In the genomic region with DNA sequence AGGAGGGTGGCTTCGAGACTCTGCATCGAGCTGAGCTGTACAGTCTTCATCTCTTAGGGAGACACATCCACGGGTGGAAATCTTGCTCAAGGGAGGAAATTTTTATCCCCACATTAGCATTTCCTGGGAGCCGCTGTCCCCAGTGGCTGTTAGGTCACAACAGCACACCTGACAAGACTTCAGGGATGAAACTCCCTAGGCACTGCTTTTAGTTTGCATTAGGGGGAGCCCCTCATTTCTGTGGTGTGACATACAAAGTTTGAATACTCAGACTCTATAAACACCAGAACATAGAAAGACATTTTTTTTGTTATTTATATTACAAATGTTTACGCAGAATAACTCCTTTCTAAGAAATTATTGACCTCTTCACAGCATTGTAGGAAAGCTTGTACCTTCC, we compare ENCODE assay signal across 43 mouse cellular contexts. TPM values are rescaled to one million over a fixed set of nuclear protein-coding genes. Genes with fewer than 3 reads are reported as not detected.
"Had no signal": no experiment of that assay in that cellular context is flagged by ENCODE, and none has a peak within 500 bp of the region (broad histone marks: within the 10 kb centered on the region; RNA-seq: fewer than 3 reads in every experiment).

No protein-coding gene starts in this region.

- H3K9me3 ChIP-seq: heart, embryonic 10.5 days; heart, embryonic 12.5 days; heart, embryonic 13.5 days; heart, embryonic 15.5 days; hindbrain, embryonic 10.5 days; hindbrain, embryonic 12.5 days; hindbrain, embryonic 13.5 days; hindbrain, embryonic 15.5 days; kidney, embryonic 15.5 days had no signal

- H3K27me3 ChIP-seq: heart, embryonic 12.5 days; heart, embryonic 13.5 days; heart, embryonic 15.5 days; hindbrain, embryonic 12.5 days; hindbrain, embryonic 13.5 days; hindbrain, embryonic 15.5 days; kidney, embryonic 15.5 days had no signal

- H3K4me2 ChIP-seq: heart, embryonic 11.5 days; heart, embryonic 12.5 days; heart, embryonic 13.5 days; heart, embryonic 15.5 days; hindbrain, embryonic 12.5 days; hindbrain, embryonic 13.5 days; hindbrain, embryonic 14.5 days; hindbrain, embryonic 15.5 days; kidney, embryonic 15.5 days had no signal

- H3K4me1 ChIP-seq: hindbrain, embryonic 10.5 days; hindbrain, embryonic 12.5 days; hindbrain, embryonic 13.5 days; hindbrain, embryonic 15.5 days; kidney, embryonic 15.5 days had no signal

- H3K36me3 ChIP-seq: heart, embryonic 10.5 days; heart, embryonic 12.5 days; heart, embryonic 13.5 days; heart, embryonic 15.5 days; hindbrain, embryonic 10.5 days; hindbrain, embryonic 12.5 days; hindbrain, embryonic 13.5 days; hindbrain, embryonic 15.5 days; kidney, embryonic 15.5 days had no signal

- DNase-seq: heart, postnatal 10 days; heart, postnatal 14 days; heart, postnatal 36 days; heart, postnatal 4 days; kidney, adult 11 months; kidney, adult 18-20 months; kidney, adult 2 months; kidney, adult 8-10 months; kidney, adult 9 months; kidney, postnatal 10 days; kidney, postnatal 14 days; kidney, postnatal 25 days; kidney, postnatal 36 days; kidney, postnatal 4 days; layer of hippocampus, adult 9-11 months; layer of hippocampus, postnatal 36 days had no signal

- H3K9ac ChIP-seq: heart, embryonic 12.5 days; heart, embryonic 13.5 days; heart, embryonic 15.5 days; hindbrain, embryonic 12.5 days; hindbrain, embryonic 13.5 days; hindbrain, embryonic 14.5 days; hindbrain, embryonic 15.5 days; kidney, embryonic 15.5 days had no signal

- H3K4me3 ChIP-seq: heart, embryonic 10.5 days; heart, embryonic 12.5 days; heart, embryonic 13.5 days; heart, embryonic 15.5 days; hindbrain, embryonic 10.5 days; hindbrain, embryonic 12.5 days; hindbrain, embryonic 13.5 days; hindbrain, embryonic 15.5 days; kidney, embryonic 15.5 days; layer of hippocampus, adult 2 months; left cerebral cortex, adult 2 months had no signal

- ATAC-seq: hindbrain, embryonic 16.5 days; hindbrain, postnatal 0 days; inflammation-experienced regulatory T-cells, adult 6 months; intestine, embryonic 16.5 days; intestine, postnatal 0 days had no signal

- H3K27ac ChIP-seq: heart, embryonic 10.5 days; heart, embryonic 13.5 days; heart, embryonic 15.5 days; hindbrain, embryonic 10.5 days; hindbrain, embryonic 12.5 days; hindbrain, embryonic 13.5 days; hindbrain, embryonic 14.5 days; hindbrain, embryonic 15.5 days; hindbrain, postnatal 0 days; kidney, embryonic 15.5 days; kidney, postnatal 0 days; layer of hippocampus, adult 2 months; left cerebral cortex, adult 2 months had no signal

RNA-seq across cellular contexts. Expression of a gene that starts 32.1 kb away (rescaled TPM):
- total RNA-seq: heart, postnatal 10 days; heart, postnatal 14 days; heart, postnatal 25 days; heart, postnatal 36 days; heart, postnatal 4 days; hematopoietic stem cell, adult 5-6 weeks had no signal
- polyA plus RNA-seq: heart, embryonic 10.5 days; heart, embryonic 11.5 days; heart, embryonic 14.5 days; heart, embryonic 15.5 days; heart, embryonic 16.5 days; heart, postnatal 0 days; hindbrain, embryonic 10.5 days; hindbrain, embryonic 11.5 days; hindbrain, embryonic 12.5 days; hindbrain, embryonic 13.5 days; inflammation-experienced regulatory T-cells, adult 6 months; intestine, embryonic 16.5 days; intestine, postnatal 0 days; kidney, adult 2 months; kidney, embryonic 14.5 days; kidney, embryonic 15.5 days; kidney, embryonic 16.5 days; kidney, postnatal 0 days had no signal
